Comparison of ENCODE assay signal across 14 mouse cellular contexts in the genomic region with DNA sequence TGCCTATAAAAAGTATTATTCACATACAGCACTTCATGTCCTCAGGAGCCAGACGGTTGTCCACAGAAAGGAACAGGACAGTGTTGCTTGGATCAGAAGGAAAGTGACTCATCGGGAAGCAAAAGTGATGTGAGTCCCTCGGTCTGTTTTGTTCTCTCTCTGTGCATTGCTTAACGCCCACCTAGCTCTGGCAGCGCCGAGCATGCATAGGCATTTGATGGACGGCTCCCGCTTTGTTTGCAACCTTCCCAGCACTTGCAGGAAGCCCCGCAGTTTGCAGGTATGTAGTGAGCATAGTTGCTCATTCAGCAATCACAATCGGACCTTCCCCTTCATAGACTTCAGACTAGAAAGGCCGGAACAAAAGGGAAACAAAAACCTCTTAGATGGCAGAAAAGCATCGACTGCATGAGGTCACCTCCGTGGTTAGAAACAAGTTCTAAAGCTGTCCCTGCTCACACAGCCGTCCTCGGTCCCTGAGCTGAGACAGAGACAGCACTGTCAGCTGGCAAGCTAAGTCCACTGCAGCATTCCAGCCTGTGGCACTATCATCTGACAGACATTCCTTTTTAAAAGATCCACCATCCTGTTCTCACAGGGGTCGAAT. TPM values are rescaled to one million over a fixed set of nuclear protein-coding genes. Genes with fewer than 3 reads are reported as not detected.
DNase-seq lines count a peak whose midpoint lies in the region; ATAC-seq and TF ChIP-seq lines count a peak whose summit lies in the region.
"Had no signal": no experiment of that assay in that cellular context is flagged by ENCODE, and none has a peak within 500 bp of the region (broad histone marks: within the 10 kb centered on the region; RNA-seq: fewer than 3 reads in every experiment).

No protein-coding gene starts in this region.

- H3K4me3 ChIP-seq in heart, embryonic 11.5 days (ENCODE audit: low read depth, low read length): no peak overlapping the region
- H3K4me3 ChIP-seq in layer of hippocampus, adult 2 months: peak overlapping the region; percentile 18; the same call in 1 of the 2 replicates
- H3K4me3 ChIP-seq: embryonic facial prominence, embryonic 15.5 days; forebrain, embryonic 13.5 days had no signal

- H3K36me3 ChIP-seq in heart, embryonic 11.5 days (ENCODE audit: control insufficient read depth, insufficient read depth, low read length): no peaks in the 10 kb centered on the region
- H3K36me3 ChIP-seq: embryonic facial prominence, embryonic 15.5 days had no signal

- intact Hi-C loops in heart, postnatal 14 days (cut with DNase I): no loop called here

- DNase-seq in heart, postnatal 14 days: no peak
- peak in 1 of 2 experiments; percentile 23 for DNase-seq in layer of hippocampus, adult 2 months (ENCODE audit: low spot score in 2 of 2)
- DNase-seq in layer of hippocampus, postnatal 25 days (ENCODE audit: extremely low spot score in 1 of 2, low spot score in 1 of 2): no peak
- peak; percentile 58 for DNase-seq in Muller cell, postnatal 12 days (ENCODE audit: inconsistent ontology term)
- peak; percentile 12 to 28 for DNase-seq in left cerebral cortex, adult 8-10 months (ENCODE audit: low spot score in 2 of 2)
- DNase-seq in cerebellum, adult 11-12 months: no peak
- DNase-seq: cerebellum, postnatal 25 days; lung, postnatal 4 days; thymus, postnatal 25 days had no signal

- no peak overlapping the region for H3K9ac ChIP-seq in heart, embryonic 11.5 days (ENCODE audit: low read depth, low read length)
- H3K9ac ChIP-seq: embryonic facial prominence, embryonic 15.5 days; forebrain, embryonic 13.5 days; liver, embryonic 14.5 days had no signal

- ATAC-seq in heart, embryonic 11.5 days (replicated peaks; ENCODE audit: insufficient number of reproducible peaks, low FRiP score, low TSS enrichment): no peak
- ATAC-seq: forebrain, embryonic 13.5 days had no signal

- no peak for TF ChIP-seq CTCF in layer of hippocampus, adult 2 months (conservative IDR thresholded peaks at IDR 0.05)

- no peaks in the 10 kb centered on the region for H3K27me3 ChIP-seq in heart, embryonic 11.5 days (ENCODE audit: control insufficient read depth, insufficient read depth, low read length)
- H3K27me3 ChIP-seq: embryonic facial prominence, embryonic 15.5 days; forebrain, embryonic 13.5 days had no signal

- peak overlapping the region; percentile 27; the same call in 1 of the 2 replicates for H3K4me2 ChIP-seq in heart, embryonic 11.5 days
- H3K4me2 ChIP-seq: embryonic facial prominence, embryonic 15.5 days; forebrain, embryonic 13.5 days had no signal

- no peaks in the 10 kb centered on the region for H3K4me1 ChIP-seq in heart, embryonic 11.5 days (ENCODE audit: control insufficient read depth, insufficient read depth, low read length)

- 36% methylated on average over 16 of the region's 16 CpGs for WGBS in heart, embryonic 11.5 days (ENCODE audit: insufficient replicate concordance)

- no peaks in the 10 kb centered on the region for H3K9me3 ChIP-seq in heart, embryonic 11.5 days (replicated peaks; ENCODE audit: control insufficient read depth, low read length)
- H3K9me3 ChIP-seq: embryonic facial prominence, embryonic 15.5 days; forebrain, embryonic 13.5 days had no signal

- no peak overlapping the region for H3K27ac ChIP-seq in heart, embryonic 11.5 days (ENCODE audit: low read depth, low read length)
- peak overlapping the region; percentile 70; the same call in 1 of the 2 replicates for H3K27ac ChIP-seq in layer of hippocampus, adult 2 months
- H3K27ac ChIP-seq: embryonic facial prominence, embryonic 15.5 days; forebrain, embryonic 13.5 days; liver, embryonic 14.5 days had no signal

RNA-seq across cellular contexts. Expression of gene Aox2, which starts 11.8 kb away (rescaled TPM):
- not detected in 2 replicates for polyA plus RNA-seq in heart, embryonic 11.5 days (2014; fragmentation: Nextera tagmentation; extraction: Ambion mirVana)
- total RNA-seq in heart, postnatal 14 days (2021): under 1 TPM in 1 of 2 experiments, not detected in 1; 0.27 TPM
- not detected for total RNA-seq in layer of hippocampus, adult 2 months (2021)
- total RNA-seq in layer of hippocampus, postnatal 25 days (2021): not detected
- total RNA-seq in left cerebral cortex, adult 8-10 months (2022): under 1 TPM in 1 of 4 experiments, not detected in 3; 0.09 TPM
- total RNA-seq: neutrophil, adult 5-6 weeks had no signal
- polyA plus RNA-seq: forebrain, embryonic 13.5 days had no signal

Comparison
In these comparisons a context has a peak if more than half of its experiments do, and no peak if none do; other contexts are left out.
1. DNase-seq: peak in Muller cell, postnatal 12 days (single experiment) and left cerebral cortex, adult 8-10 months (2 of 2); none in heart, postnatal 14 days (0 of 2), layer of hippocampus, postnatal 25 days (0 of 2) and cerebellum, adult 11-12 months (single experiment).